Mouse (Mus musculus) forebrain, embryonic 10.5 days (tissue): ENCODE results near the gene Gm28635. TPM values are rescaled to one million over a fixed set of nuclear protein-coding genes. Genes with fewer than 3 reads are reported as not detected.
"Not testable (repeated sequence)": the region's sequence is repeated elsewhere in the genome, so short reads cannot be mapped to it uniquely, and the experiment has no call there.

ENCODE experiments used
- DNase-seq: peaks from one replicate; pipeline ENCODE4 v3.0.0-alpha.2; 2017; ENCODE audit warnings: low spot score; ENCODE audit errors: extremely low spot score
- H3K27ac ChIP-seq: fragments of 300-500 bp; sonication (generic); 2 replicates; pipeline ENCODE4 v1.5.1; 2016; ENCODE audit warnings: mild to moderate bottlenecking
- H3K27me3 ChIP-seq: fragments of 300-500 bp; sonication (generic); 2 replicates; pipeline ENCODE4 v1.6.1; 2016; ENCODE audit warnings: mild to moderate bottlenecking; ENCODE audit not compliant: poor library complexity, severe bottlenecking
- H3K36me3 ChIP-seq: fragments of 300-500 bp; sonication (generic); replicated peaks from 2 replicates; pipeline ENCODE4 v1.6.1; 2016; ENCODE audit warnings: mild to moderate bottlenecking, moderate library complexity
- H3K4me1 ChIP-seq: fragments of 300-500 bp; sonication (generic); 2 replicates; pipeline ENCODE4 v1.6.1; 2016
- H3K4me3 ChIP-seq: fragments of 300-500 bp; sonication (generic); 2 replicates; pipeline ENCODE4 v1.5.1; 2016; ENCODE audit warnings: mild to moderate bottlenecking, moderate library complexity
- H3K9me3 ChIP-seq: fragments of 300-500 bp; sonication (generic); 2 replicates; pipeline ENCODE4 v1.6.1; 2016; ENCODE audit warnings: mild to moderate bottlenecking, moderate library complexity
- WGBS: fragments of 180-500 bp; shearing (Covaris S2); methylation state at CpG from one replicate; pipeline ENCODE4 v1.1.7; 2016; 5-methylcytosine and 5-hydroxymethylcytosine counted together
- polyA plus RNA-seq: library from polyadenylated mRNA; unstranded; fragments of >200 nt; fragmentation: Nextera tagmentation; extraction: Ambion mirVana; gene quantifications from 2 replicates; pipeline ENCODE4 v1.2.1, GENCODE M21; 2016

The Gm28635 gene
- polyA plus RNA-seq, 1 experiment from 2014 or later: not detected

DNA sequence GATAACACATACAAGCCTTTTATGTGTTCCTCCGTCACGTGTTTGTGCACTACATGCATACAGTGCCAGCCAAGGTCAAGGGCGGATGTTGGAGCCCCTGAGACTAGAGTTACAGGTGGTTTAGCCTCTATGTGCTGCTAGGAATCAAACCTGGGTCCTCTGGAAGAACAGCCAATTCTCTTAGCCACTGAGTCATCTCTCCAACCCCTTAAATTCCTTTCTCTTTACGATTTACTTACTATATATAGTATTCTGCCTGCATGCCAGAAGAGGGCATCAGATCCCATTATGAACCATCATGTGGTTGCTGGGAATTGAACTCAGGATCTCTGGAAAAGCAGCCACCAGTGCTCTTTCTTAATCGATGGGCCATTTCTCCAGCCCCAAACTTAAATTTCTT, 6.3 kb downstream of the Gm28635 start:
- peak overlapping the region; percentile 66; the same call in 1 of the 2 replicates for H3K27ac ChIP-seq
- H3K27me3 ChIP-seq, H3K4me3 ChIP-seq, H3K9me3 ChIP-seq, DNase-seq: not testable (repeated sequence)
- H3K36me3 ChIP-seq: peaks cover 71% of the 10 kb centered on the region
- WGBS: 82% methylated on average over 4 of the region's 5 CpGs
- peaks cover 24% of the 10 kb centered on the region for H3K4me1 ChIP-seq

DNA sequence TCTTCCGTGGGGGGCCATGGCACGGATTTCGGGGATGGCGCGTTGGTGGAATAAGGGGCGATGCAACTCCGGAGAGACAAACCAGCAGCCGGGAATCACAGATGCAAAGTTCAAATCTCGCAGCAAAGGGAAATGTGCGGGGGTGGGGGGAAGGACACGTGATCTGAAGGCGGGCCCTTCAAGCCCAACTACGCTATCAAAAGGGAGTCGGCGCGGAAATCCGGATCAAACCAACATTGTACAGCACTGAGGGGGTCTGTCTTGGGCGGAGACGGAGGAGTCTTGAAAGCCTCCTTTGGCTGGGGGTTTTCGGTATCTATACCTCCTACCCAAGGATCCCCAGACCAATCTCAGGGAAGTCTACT, 7.3 kb downstream of the Gm28635 start, which contains the start of gene Selenoh:
TSS of gene Selenoh (minus strand) at position 202 of the 365 bp plus-strand sequence.
- peak; percentile 94 for DNase-seq
- H3K36me3 ChIP-seq: peaks cover 62% of the 10 kb centered on the region
- peaks cover 19% of the 10 kb centered on the region for H3K4me1 ChIP-seq
- no peaks in the 10 kb centered on the region for H3K9me3 ChIP-seq
- peak within 1 kb of the TSS; percentile 91 for H3K4me3 ChIP-seq
- WGBS: under 1% methylated on average over 20 of the region's 20 CpGs
- H3K27ac ChIP-seq: peak within 1 kb of the TSS; percentile 99
- no peaks in the 10 kb centered on the region for H3K27me3 ChIP-seq

GRCm38 (mm10) chr2:84669828-84670568, 7.8 kb downstream of the Gm28635 start:
- no peak for DNase-seq
- WGBS: 3% methylated on average over 39 of the region's 39 CpGs
- Histone ChIP-seq H3K27me3 (no peaks in the 10 kb centered on the region), H3K27ac (peak overlapping the region; percentile 99), H3K4me3 (peak overlapping the region; percentile 91), H3K36me3 (peaks cover 57% of the 10 kb centered on the region), H3K9me3 (no peaks in the 10 kb centered on the region), H3K4me1 (peaks cover 19% of the 10 kb centered on the region)

DNA sequence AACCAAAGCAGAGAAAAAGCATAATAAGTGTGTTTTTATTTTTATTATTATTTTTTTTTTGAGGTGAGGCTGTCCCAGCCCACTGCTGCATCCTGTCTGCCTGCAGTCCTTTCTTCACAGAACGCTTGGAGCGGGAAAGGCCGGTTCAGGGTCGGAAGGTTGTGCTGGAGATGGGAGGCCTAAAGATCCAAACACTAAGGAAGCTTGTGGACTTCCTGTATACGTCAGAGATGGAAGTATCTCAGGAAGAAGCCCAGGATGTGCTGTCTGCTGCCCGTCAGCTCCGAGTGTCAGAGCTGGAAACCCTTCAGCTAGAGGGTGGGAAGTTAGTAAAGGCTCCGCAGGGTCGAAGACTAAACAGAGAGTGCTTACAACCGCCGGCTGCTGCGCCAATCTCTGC, 11.8 kb downstream of the Gm28635 start:
- H3K9me3 ChIP-seq: no peaks in the 10 kb centered on the region
- peaks cover 28% of the 10 kb centered on the region for H3K36me3 ChIP-seq
- H3K27ac ChIP-seq: no peak overlapping the region
- WGBS: 71% methylated on average over 12 of the region's 12 CpGs
- H3K27me3 ChIP-seq: no peaks in the 10 kb centered on the region
- H3K4me3 ChIP-seq: no peak overlapping the region
- peaks cover 17% of the 10 kb centered on the region for H3K4me1 ChIP-seq
- no peak for DNase-seq

DNA sequence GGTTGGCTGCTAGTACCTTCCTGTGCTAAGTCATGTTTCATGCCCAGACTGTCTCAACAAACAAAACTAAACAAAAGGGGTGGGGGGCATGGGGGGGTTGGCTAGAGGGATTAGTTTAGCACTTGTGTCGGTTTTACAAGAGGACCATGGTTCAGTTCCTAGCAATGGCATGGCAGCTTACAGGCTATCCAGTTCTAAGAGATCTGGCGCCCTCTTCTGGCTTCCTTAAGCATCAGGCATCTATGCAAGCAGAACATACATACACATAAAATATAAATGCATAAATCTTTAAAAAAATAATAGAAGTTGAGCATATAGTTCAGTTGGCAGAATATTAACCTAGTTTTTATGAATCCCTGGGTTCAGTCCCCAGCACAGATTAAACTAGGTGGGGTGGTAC, 15.0 kb downstream of the Gm28635 start:
- WGBS: 23% methylated on average over 2 of the region's 2 CpGs

DNA sequence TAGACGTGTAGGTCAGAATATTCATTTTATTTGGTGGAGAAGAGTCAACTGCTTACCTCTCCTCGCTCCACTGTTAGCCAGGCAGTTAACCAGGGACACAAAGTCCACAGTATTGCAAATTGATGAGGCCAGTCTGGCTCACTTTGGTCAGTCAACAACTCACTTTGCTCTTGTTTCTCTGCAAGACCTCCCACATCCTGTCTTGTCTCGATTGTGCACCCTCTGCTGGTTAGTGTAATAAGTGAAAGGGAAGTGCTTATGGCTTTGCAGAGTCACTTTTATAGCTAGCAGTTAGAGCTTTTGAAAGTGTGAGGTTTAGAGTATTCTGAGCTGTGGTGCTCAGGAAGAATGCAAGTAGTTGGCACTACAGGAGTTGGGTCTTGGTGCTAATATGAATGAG, 17.6 kb downstream of the Gm28635 start:
- H3K27ac ChIP-seq: no peak overlapping the region
- H3K9me3 ChIP-seq: peaks cover 5% of the 10 kb centered on the region; the same call in 1 of the 2 replicates
- H3K27me3 ChIP-seq: no peaks in the 10 kb centered on the region
- 70% methylated on average over 3 of the region's 3 CpGs for WGBS
- no peaks in the 10 kb centered on the region for H3K4me1 ChIP-seq
- no peak for DNase-seq
- no peak overlapping the region for H3K4me3 ChIP-seq
- no peaks in the 10 kb centered on the region for H3K36me3 ChIP-seq

More for the DNA sequence above, 15.0 kb downstream of the Gm28635 start:
- H3K4me1 ChIP-seq: no peaks in the 10 kb centered on the region
- peaks cover 5% of the 10 kb centered on the region; the same call in 1 of the 2 replicates for H3K9me3 ChIP-seq
- H3K4me3 ChIP-seq: no peak overlapping the region
- H3K36me3 ChIP-seq: peaks cover 12% of the 10 kb centered on the region
- no peak for DNase-seq
- no peaks in the 10 kb centered on the region for H3K27me3 ChIP-seq
- no peak overlapping the region for H3K27ac ChIP-seq

DNA sequence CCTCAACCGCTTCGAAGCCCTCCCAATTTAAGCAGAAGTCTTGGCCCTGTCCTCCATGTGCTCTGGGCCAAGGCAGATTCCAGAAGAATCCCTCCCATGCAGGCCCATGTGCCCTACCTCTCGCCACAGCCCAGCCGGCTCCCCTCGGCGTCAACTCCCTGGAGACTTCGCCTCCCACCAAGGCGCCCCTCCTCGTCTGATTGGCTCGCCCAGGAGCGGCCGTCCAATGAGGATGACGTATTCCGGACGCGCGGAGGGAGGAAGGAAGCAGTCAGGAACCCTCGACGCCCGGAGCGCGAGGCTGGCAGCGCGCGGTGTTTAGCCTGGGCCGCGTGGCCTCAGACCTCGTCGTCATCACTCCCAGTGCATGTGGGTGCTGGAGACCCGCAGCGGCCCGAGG, 19.0 kb downstream of the Gm28635 start, which contains the start of gene Btbd18:
TSS of gene Btbd18 (plus strand) at position 274 of the 400 bp plus-strand sequence.
- Histone ChIP-seq H3K27ac (no peak within 1 kb of the TSS), H3K9me3 (peaks cover 5% of the 10 kb centered on the region; the same call in 1 of the 2 replicates), H3K36me3 (no peaks in the 10 kb centered on the region), H3K4me3 (no peak within 1 kb of the TSS), H3K4me1 (no peaks in the 10 kb centered on the region), H3K27me3 (no peaks in the 10 kb centered on the region)
- WGBS: 92% methylated on average over 32 of the region's 32 CpGs
- no peak for DNase-seq

GRCm38 (mm10) chr2:84655864-84656263, 22.0 kb downstream of the Gm28635 start:
- DNase-seq: no peak
- H3K9me3 ChIP-seq: peaks cover 5% of the 10 kb centered on the region; the same call in 1 of the 2 replicates
- no peak overlapping the region for H3K27ac ChIP-seq
- peaks cover 8% of the 10 kb centered on the region for H3K4me1 ChIP-seq
- H3K36me3 ChIP-seq: no peaks in the 10 kb centered on the region
- H3K27me3 ChIP-seq: no peaks in the 10 kb centered on the region
- WGBS: 71% methylated on average over 1 of the region's 1 CpGs
- H3K4me3 ChIP-seq: no peak overlapping the region

DNA sequence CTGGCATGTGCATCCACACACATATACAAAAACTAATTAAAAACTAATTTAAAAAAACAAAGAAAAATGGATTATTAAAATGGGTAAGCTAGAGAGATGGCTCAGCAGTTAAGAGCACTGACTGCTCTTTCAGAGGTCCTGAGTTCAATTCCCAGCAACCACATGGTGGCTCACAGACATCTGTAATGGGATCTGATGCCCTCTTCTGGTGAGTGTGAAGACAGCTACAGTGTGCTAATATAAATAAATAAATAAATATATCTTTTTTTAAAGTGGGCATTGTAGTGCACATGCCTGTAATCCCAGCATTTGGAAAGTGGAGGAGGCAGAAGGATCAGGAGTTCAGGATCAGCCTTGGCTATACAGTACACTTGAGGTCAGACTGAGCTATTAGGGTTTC, 24.5 kb downstream of the Gm28635 start:
- H3K9me3 ChIP-seq: no peaks in the 10 kb centered on the region
- H3K27ac ChIP-seq: no peak overlapping the region
- peaks cover 22% of the 10 kb centered on the region for H3K4me1 ChIP-seq
- H3K36me3 ChIP-seq: no peaks in the 10 kb centered on the region
- DNase-seq: no peak
- H3K4me3 ChIP-seq: no peak overlapping the region
- H3K27me3 ChIP-seq: no peaks in the 10 kb centered on the region

DNA sequence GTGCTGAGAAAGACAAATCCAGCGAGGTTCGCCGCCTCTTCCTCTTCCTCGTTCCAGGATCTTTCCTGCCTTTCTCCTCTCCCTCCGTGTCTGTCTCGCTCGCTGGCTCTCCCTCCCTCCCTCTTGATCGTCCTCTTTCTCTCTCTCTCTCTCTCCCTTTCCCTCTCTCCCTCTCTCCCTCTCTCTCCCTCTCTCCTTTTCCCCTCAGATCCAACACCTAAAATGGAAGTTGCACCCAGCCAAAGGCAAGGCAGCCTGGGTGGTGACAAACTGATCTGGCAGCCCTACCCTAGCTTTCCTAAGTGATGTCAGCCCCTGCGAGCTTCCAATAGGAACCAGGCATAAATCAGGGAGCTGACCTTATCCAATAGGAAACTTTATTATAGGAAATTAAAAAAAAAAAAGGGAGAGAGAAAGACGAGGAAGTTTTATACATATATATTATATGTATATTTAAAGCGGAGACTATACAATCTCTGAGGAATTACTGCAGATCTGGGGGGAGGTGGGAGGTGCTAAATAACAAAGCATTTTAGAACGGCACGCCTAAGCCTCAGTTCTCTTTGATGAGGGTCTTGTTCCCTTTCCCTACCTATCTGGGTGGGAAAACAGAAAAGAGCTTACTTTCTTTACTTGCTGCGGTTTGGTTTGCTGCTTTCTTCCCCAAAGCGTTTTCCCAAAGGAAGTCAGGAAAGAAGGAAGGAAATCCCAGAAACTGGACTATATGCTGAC, 27.2 kb downstream of the Gm28635 start, which contains the start of gene Ctnnd1:
TSS of gene Ctnnd1 (minus strand) at position 302 of the 732 bp plus-strand sequence.
- Histone ChIP-seq H3K27me3 (no peaks in the 10 kb centered on the region), H3K4me3 (peak within 1 kb of the TSS; percentile 68), H3K36me3 (peaks cover 18% of the 10 kb centered on the region), H3K27ac (peak within 1 kb of the TSS; percentile 96), H3K4me1 (peaks cover 28% of the 10 kb centered on the region), H3K9me3 (no peaks in the 10 kb centered on the region)
- DNase-seq: peak; percentile 83
- under 1% methylated on average over 15 of the region's 15 CpGs for WGBS

DNA sequence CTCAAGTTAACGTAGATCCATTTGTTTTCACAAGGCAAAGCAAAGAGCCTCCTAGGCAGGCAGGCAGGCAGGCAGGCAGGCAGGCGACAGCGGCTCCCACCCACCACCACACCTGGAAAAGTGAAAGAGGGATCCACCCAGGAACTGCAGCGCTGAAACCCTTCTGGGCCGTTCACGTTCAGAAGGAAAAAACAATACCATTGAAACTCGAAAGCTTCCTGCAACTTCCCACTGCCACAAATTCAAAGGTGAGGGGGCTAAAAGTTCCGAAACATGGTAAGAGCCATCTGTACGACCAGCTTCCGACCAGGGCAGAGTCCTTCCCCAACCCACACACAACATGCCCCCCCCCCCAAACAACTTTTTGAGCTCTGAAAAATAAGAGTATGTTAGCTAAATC, 28.2 kb downstream of the Gm28635 start:
- peak overlapping the region; percentile 96 for H3K27ac ChIP-seq
- peak overlapping the region; percentile 68 for H3K4me3 ChIP-seq
- no peaks in the 10 kb centered on the region for H3K9me3 ChIP-seq
- DNase-seq: no peak
- under 1% methylated on average over 10 of the region's 10 CpGs for WGBS
- peaks cover 18% of the 10 kb centered on the region for H3K36me3 ChIP-seq
- H3K4me1 ChIP-seq: peaks cover 28% of the 10 kb centered on the region
- no peaks in the 10 kb centered on the region for H3K27me3 ChIP-seq

DNA sequence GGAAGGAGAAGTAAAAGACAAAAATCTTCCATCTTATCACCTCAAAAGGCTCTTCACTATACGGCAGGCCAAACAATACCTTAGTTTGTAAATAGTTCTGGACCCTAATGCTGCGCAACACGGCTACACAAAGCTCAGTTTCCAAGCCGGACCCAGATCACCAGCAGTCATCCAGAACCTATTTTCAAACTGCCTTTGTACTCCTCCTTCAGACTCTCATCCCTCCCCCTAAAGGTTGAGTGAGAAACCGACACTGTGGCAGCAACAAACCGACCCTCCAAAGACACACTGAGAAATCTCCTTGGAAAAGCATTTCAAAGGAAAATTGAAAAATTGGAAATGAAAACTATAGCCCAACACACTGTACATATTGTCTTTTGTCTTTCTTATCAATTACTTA, 29.5 kb downstream of the Gm28635 start:
- WGBS: 57% methylated on average over 6 of the region's 6 CpGs
- Histone ChIP-seq H3K4me3 (peak overlapping the region; percentile 68), H3K9me3 (no peaks in the 10 kb centered on the region), H3K4me1 (peaks cover 28% of the 10 kb centered on the region), H3K36me3 (peaks cover 18% of the 10 kb centered on the region), H3K27me3 (no peaks in the 10 kb centered on the region), H3K27ac (peak overlapping the region; percentile 31; the same call in 1 of the 2 replicates)
- DNase-seq: no peak

GRCm38 (mm10) chr2:84647051-84647568, 30.7 kb downstream of the Gm28635 start:
- 97% methylated on average over 6 of the region's 6 CpGs for WGBS
- H3K4me3 ChIP-seq: no peak overlapping the region
- no peak for DNase-seq
- H3K27me3 ChIP-seq: no peaks in the 10 kb centered on the region
- H3K36me3 ChIP-seq: peaks cover 20% of the 10 kb centered on the region
- H3K4me1 ChIP-seq: peaks cover 28% of the 10 kb centered on the region
- no peaks in the 10 kb centered on the region for H3K9me3 ChIP-seq
- no peak overlapping the region for H3K27ac ChIP-seq
